Mouse (Mus musculus) induced T-regulatory cell, adult 2 months (primary cell): ENCODE results near the gene Nav1.
A peak's percentile ranks its signal among the peaks of the same experiment; 100 is the strongest.

Experiments used
- DNase-seq: peaks from one replicate; pipeline ENCODE4 v3.0.0-alpha.2; 2012; ENCODE audit warnings: low read depth

Nav1 gene

DNA sequence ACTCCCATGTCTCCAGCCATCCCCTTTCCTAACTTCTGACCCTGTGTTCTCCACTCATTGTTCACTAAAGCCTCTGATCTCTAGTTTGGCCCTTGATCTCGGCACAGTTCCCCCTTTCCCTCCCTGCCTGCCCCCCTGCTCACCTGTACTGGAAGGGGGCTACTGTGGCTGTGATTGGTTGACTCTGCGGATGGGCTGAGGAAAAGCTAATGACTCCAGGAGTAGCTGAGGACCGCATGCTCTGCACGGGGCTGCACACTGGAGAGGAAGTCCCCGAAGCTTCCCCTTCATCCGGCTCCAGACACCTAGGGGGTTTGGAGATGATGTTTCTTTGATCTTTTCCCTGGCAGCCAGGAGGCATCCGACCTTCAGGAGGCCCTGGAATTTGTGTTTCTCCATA, at the start of gene Nav1:
Nav1 (minus strand) TSS at position 277 of the 400 bp plus-strand sequence.
- no peak for DNase-seq

GRCm38 (mm10) chr1:135653909-135654308, 46.8 kb upstream of the Nav1 start:
- DNase-seq: no peak

DNA sequence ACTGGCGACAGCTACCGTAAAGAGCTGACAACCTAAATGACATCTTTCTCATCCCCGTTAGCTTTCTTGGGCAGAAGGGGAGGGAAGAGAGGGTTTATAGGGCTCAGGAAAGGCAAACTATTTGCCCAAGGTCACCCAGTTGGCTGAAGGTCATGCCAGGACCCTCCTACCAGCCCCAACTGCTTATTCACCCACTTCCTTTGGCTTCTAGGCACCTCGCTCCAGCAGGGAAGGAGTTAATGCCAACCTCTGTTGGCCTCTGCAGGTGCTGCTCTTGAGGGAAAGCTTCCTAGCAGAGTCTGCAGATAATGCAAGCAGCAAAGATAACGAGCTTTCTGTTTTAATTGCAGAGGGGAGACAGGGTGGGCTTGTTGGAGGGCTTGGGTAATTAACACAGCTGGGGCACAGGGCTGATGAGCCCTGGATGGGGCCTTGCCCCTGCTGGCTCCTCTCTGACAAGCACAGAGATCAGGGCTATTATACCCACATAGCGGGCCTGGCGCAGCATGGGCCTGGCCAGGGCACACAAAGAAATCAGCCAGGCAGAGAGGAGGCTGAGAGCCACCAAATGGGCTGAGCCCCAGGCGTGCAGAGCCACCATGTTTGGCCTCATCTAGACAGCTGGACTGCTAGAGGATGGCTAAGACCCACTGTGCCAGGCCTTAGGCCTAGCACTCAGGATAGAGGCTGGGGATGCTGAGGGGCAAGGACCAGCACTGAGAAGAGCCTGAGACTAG, 38.5 kb upstream of the Nav1 start:
- no peak for DNase-seq

DNA sequence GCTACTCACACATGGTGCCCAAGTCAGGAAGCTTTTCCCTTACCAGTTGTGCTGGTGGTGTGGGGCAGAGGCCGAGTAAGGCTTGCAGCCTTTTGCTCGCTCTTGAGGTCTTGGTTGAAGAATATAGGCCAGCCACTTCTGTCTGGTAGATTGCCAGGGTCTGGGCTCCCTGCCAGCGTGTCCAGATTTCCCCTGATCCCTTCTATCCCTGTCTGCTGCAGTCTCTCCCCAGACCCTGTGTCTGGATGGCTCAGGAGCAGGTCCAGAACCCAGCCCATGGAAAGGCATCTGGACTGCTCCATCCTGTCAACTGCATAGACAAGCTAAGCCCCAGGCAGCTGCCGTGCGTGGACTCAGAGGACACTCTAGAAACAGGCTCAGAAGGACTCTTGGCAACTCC, 37.0 kb upstream of the Nav1 start:
- DNase-seq: no peak

- DNase-seq: no peak
Measured at GRCm38 (mm10) chr1:135643691-135644090, 36.6 kb upstream of the Nav1 start.

- DNase-seq: no peak
Measured at GRCm38 (mm10) chr1:135639853-135640252, 32.8 kb upstream of the Nav1 start.

GRCm38 (mm10) chr1:135639093-135639492, 32.0 kb upstream of the Nav1 start:
- DNase-seq: no peak

GRCm38 (mm10) chr1:135637574-135638008, 30.5 kb upstream of the Nav1 start:
- no peak for DNase-seq

DNA sequence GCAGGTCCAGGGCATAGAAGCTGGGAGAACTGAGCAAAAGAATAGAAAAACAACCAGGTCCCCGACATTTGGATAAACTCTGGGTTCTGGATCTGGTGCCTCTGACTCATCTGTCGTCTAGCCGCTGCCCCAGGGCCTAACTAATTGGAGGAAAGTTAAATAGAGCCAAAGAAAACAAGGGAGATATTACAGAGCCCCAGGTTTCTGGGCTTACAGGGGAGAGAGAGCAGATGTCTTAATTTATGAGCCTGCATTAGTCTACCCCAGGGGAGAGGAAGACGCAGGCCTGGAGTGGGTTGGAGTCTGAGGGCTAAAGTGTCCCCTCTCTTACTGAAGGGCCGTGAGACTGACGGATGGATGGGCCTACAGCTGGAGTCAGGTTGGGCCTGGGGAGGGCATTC, 29.0 kb upstream of the Nav1 start:
- no peak for DNase-seq

GRCm38 (mm10) chr1:135635323-135636064, 28.4 kb upstream of the Nav1 start:
- peak; percentile 35 for DNase-seq

DNA sequence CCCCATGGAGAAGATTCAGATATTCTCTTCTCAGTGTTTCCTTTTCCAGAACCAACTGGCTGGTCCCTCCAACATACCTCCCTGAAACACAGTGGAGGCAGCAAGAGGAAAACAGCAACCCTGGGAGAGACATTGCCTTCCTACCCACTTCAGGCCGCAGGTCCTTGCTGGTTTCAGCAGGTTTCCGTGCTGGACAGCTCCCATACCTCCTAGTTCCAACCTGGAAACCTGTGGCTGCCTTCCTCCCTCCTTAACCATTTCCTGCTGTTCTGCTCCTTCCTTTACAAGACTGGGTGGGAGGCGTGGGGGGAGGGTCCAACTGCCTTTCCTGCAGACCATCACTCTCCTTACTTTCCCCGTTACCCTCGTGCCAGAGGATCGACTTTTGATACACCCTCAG, 27.7 kb upstream of the Nav1 start:
- DNase-seq: peak; percentile 34

GRCm38 (mm10) chr1:135633884-135634283, 26.8 kb upstream of the Nav1 start:
- DNase-seq: no peak

DNA sequence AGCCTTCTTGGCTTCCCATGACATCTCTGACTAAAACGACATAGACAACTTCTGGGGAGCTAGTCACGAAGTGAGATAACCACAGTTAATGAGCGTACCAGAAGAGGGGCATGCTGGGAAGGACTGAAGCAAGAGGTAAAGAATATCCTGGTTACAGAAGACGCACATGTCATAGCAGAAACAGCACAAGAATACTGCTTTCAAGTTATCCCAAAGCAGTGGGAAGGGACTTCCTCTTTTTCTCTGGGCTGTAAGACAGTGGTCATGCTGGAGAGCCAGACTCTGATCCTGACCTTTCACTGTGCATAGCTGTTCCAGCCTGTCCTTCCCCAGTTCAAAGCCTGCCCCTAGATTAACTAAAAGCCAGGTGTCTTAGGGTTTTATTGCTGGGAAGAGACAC, 26.4 kb upstream of the Nav1 start:
- DNase-seq: no peak

DNA sequence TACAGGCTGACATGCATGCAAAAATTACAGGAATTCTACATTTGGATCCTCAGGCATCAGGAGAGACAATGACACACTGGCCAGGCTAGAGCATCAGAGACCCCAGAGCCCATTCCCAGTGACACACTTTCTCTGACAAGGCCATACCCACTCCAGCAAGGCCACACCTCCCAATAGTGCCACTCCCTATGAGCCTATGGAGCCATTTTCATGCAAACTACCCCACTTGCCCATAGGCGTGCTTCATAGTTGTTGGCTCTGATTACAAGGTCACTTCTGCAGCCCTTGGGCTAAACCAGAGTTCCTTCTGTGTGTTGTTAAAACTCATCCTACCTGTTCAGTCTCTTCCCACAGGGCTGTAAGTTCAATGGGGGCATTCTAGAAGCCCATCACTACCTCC, 25.1 kb upstream of the Nav1 start:
- DNase-seq: no peak

DNA sequence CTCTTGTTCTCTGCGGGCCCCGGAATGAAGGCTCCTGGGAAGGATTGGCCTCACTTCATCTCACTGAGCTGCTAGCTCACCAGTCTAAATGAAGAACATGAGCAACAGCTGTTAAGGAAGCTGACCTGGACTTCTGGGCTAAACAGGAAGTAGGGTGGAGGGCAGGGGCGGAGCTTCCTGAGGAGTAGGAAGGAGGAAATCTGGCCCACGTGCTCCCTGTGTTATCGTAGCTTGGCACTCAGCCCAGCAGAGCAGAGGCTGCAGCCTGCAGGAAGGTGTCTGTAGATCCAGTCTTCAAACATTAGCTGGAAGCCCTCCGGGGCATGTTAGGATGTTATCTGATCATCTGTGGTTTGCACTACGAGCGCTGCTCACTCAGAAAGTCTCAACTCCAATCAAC, 24.4 kb upstream of the Nav1 start:
- DNase-seq: peak; percentile 67

DNA sequence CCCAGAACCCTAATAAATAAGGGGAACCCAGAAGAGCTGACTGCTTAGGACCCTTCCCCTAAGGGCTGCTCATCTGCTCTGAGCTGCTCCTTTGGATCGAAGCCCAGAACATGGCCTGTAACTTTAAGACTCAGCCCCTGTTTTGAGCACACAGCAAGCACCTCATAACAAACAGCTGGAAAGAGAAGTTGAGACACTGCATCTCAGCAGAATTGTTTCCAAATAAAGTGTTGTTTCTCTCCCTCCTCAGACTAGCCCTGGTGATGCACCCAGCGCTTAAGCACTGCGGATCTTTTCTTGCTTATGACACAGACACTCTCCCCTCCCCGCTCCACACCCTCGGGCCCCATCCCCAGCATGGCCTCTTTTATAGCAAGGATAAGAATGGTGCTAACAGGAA, 22.8 kb upstream of the Nav1 start:
- no peak for DNase-seq

DNA sequence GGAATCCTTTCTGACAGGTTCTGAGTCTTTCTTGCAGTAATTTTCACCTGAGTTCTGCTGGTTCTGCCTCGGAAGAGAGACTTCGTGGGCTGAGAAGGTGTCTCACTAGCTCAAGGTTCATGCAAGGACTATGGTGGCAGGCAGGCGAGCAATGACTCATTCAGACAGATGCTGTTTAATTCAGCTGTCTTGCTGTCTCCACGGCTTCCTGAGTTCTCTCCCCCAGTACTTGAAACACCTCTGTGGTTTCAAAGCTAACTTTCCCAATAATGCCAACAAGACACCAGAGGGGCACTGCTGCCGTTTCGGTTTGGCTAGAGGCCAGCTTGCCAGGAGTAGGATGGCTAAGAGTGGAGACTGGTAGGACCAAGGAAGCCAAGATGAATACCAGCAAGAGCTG, 19.1 kb upstream of the Nav1 start:
- DNase-seq: no peak

DNA sequence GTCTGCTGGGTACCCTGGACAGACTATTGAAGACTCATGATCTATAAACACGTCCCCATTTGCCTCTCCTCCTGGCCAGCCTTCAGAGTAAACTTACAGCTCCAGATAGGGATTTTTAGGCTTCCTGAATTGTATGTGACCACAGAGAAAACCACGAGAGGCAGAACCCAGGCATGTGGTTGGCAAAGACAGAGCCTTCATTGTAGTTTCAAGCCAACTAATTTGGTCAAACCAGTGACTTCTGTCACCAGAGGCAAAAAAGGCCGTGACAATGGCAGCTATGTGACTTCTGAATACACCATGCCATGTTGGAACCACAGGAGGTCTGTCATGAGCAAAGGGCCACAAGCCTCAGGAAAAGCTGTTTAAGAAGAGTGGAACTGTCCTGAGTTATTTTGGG, 18.6 kb upstream of the Nav1 start:
- DNase-seq: no peak

- no peak for DNase-seq
Measured at GRCm38 (mm10) chr1:135624646-135625045, 17.6 kb upstream of the Nav1 start.

- DNase-seq: no peak
Measured at GRCm38 (mm10) chr1:135623136-135623535, 16.0 kb upstream of the Nav1 start.

- no peak for DNase-seq
Measured at GRCm38 (mm10) chr1:135621307-135621706, 14.2 kb upstream of the Nav1 start.

DNA sequence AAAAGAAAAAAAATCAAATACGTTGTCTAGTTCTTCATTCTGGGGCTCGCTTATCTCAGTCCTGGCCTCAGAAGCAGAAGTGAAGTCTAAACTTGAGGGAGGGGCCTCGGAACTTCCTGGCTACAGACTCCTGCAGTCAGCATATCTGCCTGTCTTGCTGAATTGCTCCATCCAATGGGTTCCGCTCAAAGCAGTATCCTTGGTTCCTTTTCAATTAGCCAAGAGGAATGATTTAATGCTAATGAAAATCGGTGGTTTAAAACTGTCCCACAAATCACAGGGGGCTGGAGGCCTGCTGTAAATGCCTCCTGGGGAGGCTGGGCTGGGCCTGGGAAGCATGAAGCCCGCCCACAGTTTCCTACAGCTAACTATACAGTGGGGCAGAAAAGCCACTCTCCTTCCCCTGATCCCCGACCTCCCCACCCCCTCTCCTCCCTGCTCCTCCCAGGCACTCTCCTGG, 12.9 kb upstream of the Nav1 start:
- no peak for DNase-seq

DNA sequence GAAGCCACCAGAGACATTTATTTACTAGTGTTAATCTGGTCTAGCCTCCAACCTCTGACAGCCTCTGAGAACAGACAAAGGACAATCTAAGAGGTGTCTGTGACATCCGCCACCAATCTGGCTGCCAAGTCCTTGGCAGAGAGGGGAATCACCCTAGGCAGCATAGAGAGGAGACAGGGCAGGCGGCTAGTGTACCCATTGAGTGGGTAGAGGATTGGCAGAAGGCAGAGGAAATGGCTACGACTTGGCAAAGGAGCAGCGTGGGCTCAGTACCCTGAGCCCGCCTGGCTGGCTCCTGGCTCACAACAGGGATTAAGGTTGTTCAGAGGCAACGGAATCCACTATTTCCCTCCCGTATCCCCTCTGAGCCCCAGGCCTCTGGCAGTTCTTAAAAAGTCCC, 12.0 kb upstream of the Nav1 start:
- DNase-seq: no peak

GRCm38 (mm10) chr1:135617344-135617743, 10.2 kb upstream of the Nav1 start:
- DNase-seq: no peak
